Mouse (Mus musculus): ENCODE measurements around the gene Lmntd2.

DNA sequence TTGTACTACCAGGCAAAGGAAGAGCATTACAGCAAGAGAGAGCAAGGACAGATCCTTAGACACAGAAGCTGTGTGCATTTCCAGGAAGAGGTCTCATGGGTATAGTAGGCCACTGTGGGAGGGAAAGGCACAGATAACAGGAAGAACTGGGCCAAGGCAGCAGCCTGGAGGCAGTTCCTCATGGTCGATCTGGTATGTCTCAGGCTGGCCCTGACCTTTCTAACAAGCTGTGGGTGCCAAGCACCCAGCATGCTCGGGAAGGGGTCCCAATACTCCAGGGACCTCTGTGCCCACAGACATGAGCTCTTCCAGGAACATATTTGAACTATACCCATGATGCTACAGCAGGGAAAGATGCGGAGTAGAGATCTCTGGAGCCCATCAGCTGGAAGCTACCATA is 9.3 kb downstream of the Lmntd2 start:
- TF ChIP-seq POLR2A (IDR thresholded peaks at IDR 0.05; ENCODE audit: low read depth, low read length) (no peak), CTCF (IDR thresholded peaks at IDR 0.05; ENCODE audit: extremely low read depth, insufficient read length, insufficient replicate concordance, low read depth, low read length) (no peak)

Data from small intestine, adult 2 months (tissue).